Mouse (Mus musculus) monocyte, adult 2 months (primary cell): ENCODE data around the gene Ccdc144b.

Experiments used
- DNase-seq, 2 experiments: peaks; one replicate each; pipeline ENCODE4 v3.0.0; 2022; ENCODE audit warnings: low spot score in 2 of 2, low read depth in 1 of 2

The Ccdc144b gene

GRCm38 (mm10) chr3:35963401-35963800 is 89.9 kb downstream of the Ccdc144b start:
- DNase-seq = no peak

GRCm38 (mm10) chr3:35962967-35963366 is 90.4 kb downstream of the Ccdc144b start:
- DNase-seq = no peak
